Mouse (Mus musculus) spleen, adult 2 months (tissue): ENCODE results near the gene 9130023H24Rik.

ENCODE experiments used
- CTCF ChIP-seq: fragments of 200-500 bp; IDR thresholded peaks from 2 replicates; pipeline ENCODE4 v1.5.1; 2011; ENCODE audit warnings: mild to moderate bottlenecking, inconsistent platforms; ENCODE audit not compliant: insufficient read depth, insufficient read length, insufficient replicate concordance; ENCODE audit errors: extremely low read depth
- POLR2A ChIP-seq: fragments of 200-500 bp; IDR thresholded peaks from 2 replicates; pipeline ENCODE4 v1.6.1; 2011; ENCODE audit warnings: low read depth, low read length, inconsistent platforms

GRCm38 (mm10) chr7:128249998-128250397, 12.2 kb upstream of the 9130023H24Rik start:
- TF ChIP-seq POLR2A (no peak), CTCF (no peak)
